Mouse (Mus musculus) lung, embryonic 14.5 days (tissue): ENCODE measurements around the gene Prkaca. TPM values are rescaled to one million over a fixed set of nuclear protein-coding genes. Genes with fewer than 3 reads are reported as not detected.
A peak's percentile ranks its signal among the peaks of the same experiment; 100 is the strongest.

Source experiments
- ATAC-seq: fragments of 200-750 bp; cut with Nextera tagmentation; 2 replicates; pipeline ENCODE4 v1.8.0; 2017; ENCODE audit warnings: mild to moderate bottlenecking, moderate TSS enrichment, moderate library complexity; ENCODE audit not compliant: insufficient read depth
- DNase-seq: peaks from one replicate; pipeline ENCODE4 v3.0.0-alpha.2; 2015
- H3K27ac ChIP-seq: fragments of 300-500 bp; sonication (generic); 2 replicates; pipeline ENCODE4 v1.5.1; 2014; ENCODE audit warnings: low read depth, mild to moderate bottlenecking, moderate library complexity
- H3K27me3 ChIP-seq: fragments of 300-500 bp; sonication (generic); 2 replicates; pipeline ENCODE4 v1.6.1; 2014; ENCODE audit warnings: low read length, control low read depth; ENCODE audit not compliant: insufficient read depth
- H3K36me3 ChIP-seq: fragments of 300-500 bp; sonication (generic); 2 replicates; pipeline ENCODE4 v1.6.1; 2014; ENCODE audit warnings: control low read depth; ENCODE audit not compliant: insufficient read depth
- H3K4me1 ChIP-seq: fragments of 300-500 bp; sonication (generic); 2 replicates; pipeline ENCODE4 v1.6.1; 2014; ENCODE audit warnings: antibody characterized with exemption, control low read depth; ENCODE audit not compliant: insufficient read depth
- H3K4me2 ChIP-seq: fragments of 300-500 bp; sonication (generic); 2 replicates; pipeline ENCODE4 v1.6.1; 2014; ENCODE audit warnings: mild to moderate bottlenecking
- H3K4me3 ChIP-seq: fragments of 300-500 bp; sonication (generic); 2 replicates; pipeline ENCODE4 v1.5.1; 2014; ENCODE audit warnings: low read depth, low read length
- H3K9ac ChIP-seq: fragments of 300-500 bp; sonication (generic); 2 replicates; pipeline ENCODE4 v1.6.1; 2014
- H3K9me3 ChIP-seq: fragments of 300-500 bp; sonication (generic); 2 replicates; pipeline ENCODE4 v1.6.1; 2016; ENCODE audit warnings: low read depth, low read length, control low read depth
- CTCF ChIP-seq: IDR thresholded peaks from 2 replicates; pipeline ENCODE4 v1.5.1; 2016; ENCODE audit warnings: antibody characterized with exemption, low read depth
- WGBS: fragments of 180-500 bp; shearing (Covaris S2); extraction: QIAGEN DNeasy Blood & Tissue Kit; methylation state at CpG from one replicate; pipeline ENCODE4 v1.1.7; 2014; 5-methylcytosine and 5-hydroxymethylcytosine counted together
- polyA plus RNA-seq: library from polyadenylated mRNA; unstranded; fragments of >200 nt; fragmentation: Nextera tagmentation; extraction: Ambion mirVana; gene quantifications from 2 replicates; pipeline ENCODE4 v1.2.1, GENCODE M21; 2014

Prkaca gene
- polyA plus RNA-seq, 1 experiment from 2014 or later: 136 TPM

- H3K27ac ChIP-seq: peak within 1 kb of the TSS; percentile 36
- H3K9ac ChIP-seq: peak within 1 kb of the TSS; percentile 13; the same call in 1 of the 2 replicates
- TF ChIP-seq CTCF: no peak; the same call in none of the 2 replicates
- 5% methylated on average over 17 of the region's 18 CpGs for WGBS
- DNase-seq: peak; percentile 62
- H3K36me3 ChIP-seq: no peaks in the 10 kb centered on the region
- peaks cover 8% of the 10 kb centered on the region; the same call in 1 of the 2 replicates for H3K27me3 ChIP-seq
- no peaks in the 10 kb centered on the region for H3K9me3 ChIP-seq
- H3K4me3 ChIP-seq: peak within 1 kb of the TSS; percentile 24
- H3K4me1 ChIP-seq: peaks cover 15% of the 10 kb centered on the region
- ATAC-seq: peak; percentile 38
- peak within 1 kb of the TSS; percentile 56 for H3K4me2 ChIP-seq
Observed at GRCm38 (mm10) chr8:84021096-84021495, 48.3 kb downstream of the Prkaca start, which contains the start of gene Palm3. Gene Palm3 (plus strand): TSS chr8:84021471.

GRCm38 (mm10) chr8:84021569-84021968 lies 48.8 kb downstream of the Prkaca start:
- H3K9ac ChIP-seq: peak overlapping the region; percentile 13; the same call in 1 of the 2 replicates
- peak overlapping the region; percentile 24 for H3K4me3 ChIP-seq
- ATAC-seq (peak; percentile 11; the same call in 1 of the 2 replicates), DNase-seq (peak; percentile 38)
- no peak for TF ChIP-seq CTCF
- H3K9me3 ChIP-seq: no peaks in the 10 kb centered on the region
- peak overlapping the region; percentile 56 for H3K4me2 ChIP-seq
- H3K27ac ChIP-seq: peak overlapping the region; percentile 36
- 39% methylated on average over 12 of the region's 12 CpGs for WGBS
- peaks cover 12% of the 10 kb centered on the region; the same call in 1 of the 2 replicates for H3K27me3 ChIP-seq
- H3K36me3 ChIP-seq: no peaks in the 10 kb centered on the region
- H3K4me1 ChIP-seq: peaks cover 15% of the 10 kb centered on the region

GRCm38 (mm10) chr8:84023085-84023484 lies 50.3 kb downstream of the Prkaca start:
- peaks cover 15% of the 10 kb centered on the region for H3K4me1 ChIP-seq
- DNase-seq: peak; percentile 60
- no peak overlapping the region for H3K9ac ChIP-seq
- H3K27ac ChIP-seq: no peak overlapping the region
- no peaks in the 10 kb centered on the region for H3K9me3 ChIP-seq
- no peak for TF ChIP-seq CTCF
- H3K4me3 ChIP-seq: no peak overlapping the region
- H3K4me2 ChIP-seq: 0 out of 2 replicates have a peak overlapping the region, but pooled peaks have one; percentile 12
- 5% methylated on average over 5 of the region's 5 CpGs for WGBS
- ATAC-seq: no peak
- no peaks in the 10 kb centered on the region for H3K36me3 ChIP-seq
- H3K27me3 ChIP-seq: peaks cover 20% of the 10 kb centered on the region; the same call in 1 of the 2 replicates

GRCm38 (mm10) chr8:84023631-84024030 lies 50.8 kb downstream of the Prkaca start:
- Histone ChIP-seq H3K4me1 (peaks cover 15% of the 10 kb centered on the region), H3K27ac (no peak overlapping the region), H3K36me3 (no peaks in the 10 kb centered on the region), H3K4me3 (no peak overlapping the region), H3K9ac (no peak overlapping the region), H3K9me3 (no peaks in the 10 kb centered on the region), H3K4me2 (0 out of 2 replicates have a peak overlapping the region, but pooled peaks have one; percentile 12), H3K27me3 (peaks cover 20% of the 10 kb centered on the region; the same call in 1 of the 2 replicates)
- 44% methylated on average over 1 of the region's 1 CpGs for whole genome bisulfite sequencing
- DNase-seq: no peak
- TF ChIP-seq CTCF: no peak
- ATAC-seq: no peak

- H3K9me3 ChIP-seq: no peaks in the 10 kb centered on the region
- peaks cover 15% of the 10 kb centered on the region for H3K4me1 ChIP-seq
- ATAC-seq: no peak
Observed at GRCm38 (mm10) chr8:84024171-84024570, 51.4 kb downstream of the Prkaca start.

GRCm38 (mm10) chr8:84025863-84026262 lies 53.1 kb downstream of the Prkaca start:
- H3K27me3 ChIP-seq: peaks cover 20% of the 10 kb centered on the region; the same call in 1 of the 2 replicates
- peak overlapping the region; percentile 85 for H3K4me2 ChIP-seq
- WGBS: 2% methylated on average over 41 of the region's 41 CpGs
- ATAC-seq (peak; percentile 68; the same call in 1 of the 2 replicates), DNase-seq (peak; percentile 82)
- no peak overlapping the region for H3K27ac ChIP-seq
- no peaks in the 10 kb centered on the region for H3K9me3 ChIP-seq
- no peak for TF ChIP-seq CTCF
- no peaks in the 10 kb centered on the region for H3K36me3 ChIP-seq
- peak overlapping the region; percentile 42 for H3K4me3 ChIP-seq
- H3K4me1 ChIP-seq: peaks cover 15% of the 10 kb centered on the region
- peak overlapping the region; percentile 41; the same call in 1 of the 2 replicates for H3K9ac ChIP-seq

More at GRCm38 (mm10) chr8:84024171-84024570, 51.4 kb downstream of the Prkaca start:
- H3K4me2 ChIP-seq: no peak overlapping the region
- DNase-seq: peak; percentile 76
- no peaks in the 10 kb centered on the region for H3K36me3 ChIP-seq
- no peak overlapping the region for H3K9ac ChIP-seq
- peaks cover 20% of the 10 kb centered on the region; the same call in 1 of the 2 replicates for H3K27me3 ChIP-seq
- TF ChIP-seq CTCF: peak; percentile 77
- no peak overlapping the region for H3K27ac ChIP-seq
- 14% methylated on average over 10 of the region's 10 CpGs for WGBS
- no peak overlapping the region for H3K4me3 ChIP-seq

GRCm38 (mm10) chr8:84027449-84027848 lies 54.7 kb downstream of the Prkaca start:
- H3K27me3 ChIP-seq: peaks cover 20% of the 10 kb centered on the region; the same call in 1 of the 2 replicates
- no peak overlapping the region for H3K4me2 ChIP-seq
- DNase-seq: peak; percentile 70
- no peaks in the 10 kb centered on the region for H3K9me3 ChIP-seq
- no peak for ATAC-seq
- peaks cover 13% of the 10 kb centered on the region for H3K4me1 ChIP-seq
- WGBS: 16% methylated on average over 10 of the region's 10 CpGs
- H3K27ac ChIP-seq: no peak overlapping the region
- no peak for TF ChIP-seq CTCF
- no peak overlapping the region for H3K9ac ChIP-seq
- H3K36me3 ChIP-seq: no peaks in the 10 kb centered on the region
- no peak overlapping the region for H3K4me3 ChIP-seq
